Mouse (Mus musculus) liver, postnatal 0 days (tissue): ENCODE results near the gene Thada. TPM values are rescaled to one million over a fixed set of nuclear protein-coding genes. Genes with fewer than 3 reads are reported as not detected.

Source experiments
- ATAC-seq: fragments of 200-750 bp; cut with Nextera tagmentation; 2 replicates; pipeline ENCODE4 v1.8.0; 2017; ENCODE audit warnings: mild to moderate bottlenecking, moderate library complexity
- DNase-seq: peaks from one replicate; pipeline ENCODE4 v3.0.0-alpha.2; 2016
- H3K27ac ChIP-seq: fragments of 300-500 bp; sonication (generic); 2 replicates; pipeline ENCODE4 v1.5.1; 2014; ENCODE audit warnings: antibody characterized with exemption, moderate library complexity, mild to moderate bottlenecking, low read depth
- H3K27me3 ChIP-seq: fragments of 300-500 bp; sonication (generic); 2 replicates; pipeline ENCODE4 v1.6.1; 2014; ENCODE audit warnings: low read length, control low read depth, mixed read lengths; ENCODE audit not compliant: insufficient read depth
- H3K36me3 ChIP-seq: fragments of 300-500 bp; sonication (generic); replicated peaks from 2 replicates; pipeline ENCODE4 v1.6.1; 2014; ENCODE audit warnings: mild to moderate bottlenecking, control low read depth, low read length, moderate library complexity, mixed read lengths; ENCODE audit not compliant: insufficient read depth
- H3K4me1 ChIP-seq: fragments of 300-500 bp; sonication (generic); 2 replicates; pipeline ENCODE4 v1.6.1; 2014; ENCODE audit warnings: antibody characterized with exemption, mild to moderate bottlenecking, control low read depth; ENCODE audit not compliant: insufficient read depth
- H3K4me2 ChIP-seq: fragments of 300-500 bp; sonication (generic); 2 replicates; pipeline ENCODE4 v1.6.1; 2014; ENCODE audit warnings: low read depth, mild to moderate bottlenecking, low read length, moderate library complexity, mixed read lengths
- H3K4me3 ChIP-seq: fragments of 300-500 bp; sonication (generic); 2 replicates; pipeline ENCODE4 v1.5.1; 2014; ENCODE audit warnings: low read depth, low read length
- H3K9ac ChIP-seq: fragments of 300-500 bp; sonication (generic); replicated peaks from 2 replicates; pipeline ENCODE4 v1.6.1; 2014; ENCODE audit warnings: mild to moderate bottlenecking, moderate library complexity
- H3K9me3 ChIP-seq: fragments of 300-500 bp; sonication (generic); 2 replicates; pipeline ENCODE4 v1.6.1; 2016; ENCODE audit warnings: mild to moderate bottlenecking, control low read depth, low read length, mixed read lengths
- CTCF ChIP-seq: sonication (generic); IDR thresholded peaks from 2 replicates; pipeline ENCODE4 v1.5.1; 2016; ENCODE audit warnings: antibody characterized with exemption, low read depth
- EP300 ChIP-seq: IDR thresholded peaks from 2 replicates; pipeline ENCODE4 v1.6.1; 2016; ENCODE audit warnings: antibody characterized with exemption, low read depth, mild to moderate bottlenecking
- WGBS: fragments of 180-500 bp; shearing (Covaris S2); extraction: QIAGEN DNeasy Blood & Tissue Kit; methylation state at CpG from one replicate; pipeline ENCODE4 v1.1.7; 2014; ENCODE audit not compliant: insufficient replicate concordance; 5-methylcytosine and 5-hydroxymethylcytosine counted together
- polyA plus RNA-seq: library from polyadenylated mRNA; unstranded; fragments of >200 nt; fragmentation: Nextera tagmentation; extraction: Ambion mirVana; gene quantifications from 2 replicates; pipeline ENCODE4 v1.2.1, GENCODE M21; 2015

The Thada gene
- polyA plus RNA-seq, 1 experiment from 2014 or later: 1.2 TPM

DNA sequence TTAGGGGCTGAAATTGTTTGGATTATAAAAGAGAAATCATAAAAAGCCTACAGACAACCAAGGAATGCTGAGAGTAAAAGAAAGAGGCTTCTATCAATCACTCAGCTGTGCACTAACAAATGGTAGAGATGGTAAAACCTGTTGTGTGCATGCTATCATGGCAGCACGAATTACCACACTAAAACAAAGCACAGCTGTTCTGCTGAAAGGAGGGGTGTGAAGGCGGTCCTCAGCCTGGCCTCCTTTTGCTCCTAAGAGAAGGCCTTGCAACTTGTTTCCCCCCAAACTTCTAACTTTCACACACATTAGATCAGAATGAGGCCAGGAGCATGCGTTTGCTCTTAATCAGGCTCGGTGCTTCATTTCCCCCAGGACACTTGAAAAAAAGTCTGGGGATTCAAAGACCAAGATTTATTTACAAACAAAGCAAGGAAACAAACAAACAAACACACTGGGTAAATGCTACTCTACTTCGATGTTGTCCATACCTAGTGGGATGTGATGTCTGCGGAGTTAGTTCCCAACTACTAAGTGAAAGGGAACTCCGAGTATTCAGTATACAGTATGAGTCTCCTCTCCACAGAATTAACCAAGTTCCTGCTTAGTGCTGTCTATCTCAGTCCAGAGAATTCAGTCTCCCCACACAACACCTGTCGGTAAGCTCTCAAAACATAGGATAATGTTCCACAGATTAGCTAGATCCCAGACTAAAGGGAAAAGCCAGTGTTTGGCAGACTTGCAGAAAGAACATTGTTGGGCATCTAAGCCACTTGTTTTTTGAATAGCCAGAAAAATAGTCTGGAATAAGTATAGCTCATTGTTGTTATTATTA is 109.7 kb downstream of the Thada start:
- 84% methylated on average over 8 of the region's 8 CpGs for WGBS
- H3K27me3 ChIP-seq: no peaks in the 10 kb centered on the region
- no peaks in the 10 kb centered on the region for H3K9me3 ChIP-seq
- no peak overlapping the region for H3K9ac ChIP-seq
- 0 out of 2 replicates have a peak, but pooled peaks cover 2% of the 10 kb centered on the region for H3K4me1 ChIP-seq
- DNase-seq: no peak
- no peak for TF ChIP-seq EP300
- no peak for TF ChIP-seq CTCF
- no peak overlapping the region for H3K4me2 ChIP-seq
- no peaks in the 10 kb centered on the region; the same call in 1 of the 2 replicates for H3K36me3 ChIP-seq
- no peak overlapping the region for H3K27ac ChIP-seq
- H3K4me3 ChIP-seq: no peak overlapping the region
- ATAC-seq: no peak

DNA sequence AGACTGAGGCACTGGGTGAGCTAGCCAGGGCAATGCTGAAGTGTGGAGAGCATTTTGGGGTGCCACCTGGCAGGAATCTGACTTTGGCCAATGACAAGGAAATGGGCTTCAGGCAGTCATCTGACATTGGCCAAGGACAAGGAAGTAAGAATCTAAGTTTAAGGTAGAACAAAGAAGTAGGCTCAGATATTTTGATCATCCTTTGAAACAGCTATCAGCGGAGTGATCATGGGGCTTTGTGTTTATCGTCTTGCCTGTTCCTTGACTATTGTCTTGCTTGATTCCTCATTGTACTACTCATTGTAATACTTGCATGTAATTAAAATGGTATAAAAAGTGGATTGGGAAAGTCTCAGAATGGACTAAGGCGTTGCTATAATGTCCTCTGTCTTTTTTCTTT is 111.0 kb downstream of the Thada start:
- WGBS: 92% methylated on average over 3 of the region's 3 CpGs
- Histone ChIP-seq H3K4me1 (0 out of 2 replicates have a peak, but pooled peaks cover 2% of the 10 kb centered on the region), H3K27me3 (no peaks in the 10 kb centered on the region), H3K9me3 (no peaks in the 10 kb centered on the region), H3K4me3 (no peak overlapping the region), H3K4me2 (no peak overlapping the region), H3K9ac (no peak overlapping the region), H3K36me3 (no peaks in the 10 kb centered on the region; the same call in 1 of the 2 replicates), H3K27ac (no peak overlapping the region)
- no peak for TF ChIP-seq EP300
- no peak for TF ChIP-seq CTCF
- ATAC-seq: no peak
- DNase-seq: no peak

DNA sequence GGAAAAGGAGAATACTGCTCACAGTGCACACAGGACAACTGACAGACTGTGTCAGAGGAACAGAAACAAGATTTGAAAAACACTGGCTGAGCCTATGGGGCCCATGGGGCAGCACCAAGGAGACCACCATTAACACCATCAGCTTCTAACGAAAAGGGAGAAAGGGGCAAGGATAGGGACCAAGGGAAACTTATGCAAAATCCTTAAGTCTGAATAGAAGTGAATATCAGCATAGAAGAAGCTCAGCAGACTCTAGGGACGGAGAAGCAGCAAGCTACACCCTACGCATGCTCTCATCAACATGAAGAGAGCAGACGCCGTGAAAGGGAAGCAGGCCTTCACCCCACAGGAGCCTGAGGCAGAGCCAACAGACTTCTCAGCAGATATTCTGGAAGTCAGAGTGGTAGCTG is 112.1 kb downstream of the Thada start:
- no peak overlapping the region for H3K4me2 ChIP-seq

DNA sequence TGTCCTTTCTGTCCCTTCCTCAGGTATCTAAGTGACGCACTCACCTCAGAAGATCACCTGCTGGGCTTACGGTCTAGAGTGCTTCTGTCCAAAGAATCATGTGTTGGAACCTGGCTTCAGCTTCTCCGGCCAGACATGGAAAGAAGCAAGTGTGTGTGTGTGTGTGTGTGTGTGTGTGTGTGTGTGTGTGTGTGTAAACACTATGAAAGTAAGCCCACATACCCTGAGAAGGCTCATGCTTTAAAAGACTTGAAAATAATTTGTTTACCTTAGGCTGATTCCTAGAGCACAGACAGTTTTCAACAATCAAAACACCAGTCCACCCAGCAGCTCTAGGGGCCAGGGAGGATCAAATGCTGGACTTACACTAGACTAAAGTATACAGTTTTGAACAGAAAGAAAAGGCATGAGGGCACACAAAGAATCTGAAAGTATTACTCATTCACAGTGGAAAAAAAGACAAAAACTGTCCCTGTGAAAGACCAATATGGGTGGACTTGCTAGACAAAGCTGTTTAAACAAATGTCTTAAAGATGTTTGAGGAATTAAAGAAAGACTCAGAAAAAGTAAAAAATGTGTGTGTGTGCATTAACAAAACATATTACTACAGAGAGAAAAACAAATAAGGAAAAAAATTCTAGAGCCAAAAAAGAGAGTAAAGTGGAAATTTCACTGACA is 112.6 kb downstream of the Thada start:
- 0 out of 2 replicates have a peak, but pooled peaks cover 2% of the 10 kb centered on the region for H3K4me1 ChIP-seq
- H3K27ac ChIP-seq: no peak overlapping the region
- WGBS: 86% methylated on average over 3 of the region's 3 CpGs
- TF ChIP-seq EP300: no peak
- no peak for TF ChIP-seq CTCF
- ATAC-seq (no peak), DNase-seq (no peak)
- no peaks in the 10 kb centered on the region for H3K9me3 ChIP-seq
- H3K4me2 ChIP-seq: no peak overlapping the region
- no peaks in the 10 kb centered on the region; the same call in 1 of the 2 replicates for H3K36me3 ChIP-seq
- H3K27me3 ChIP-seq: no peaks in the 10 kb centered on the region
- H3K9ac ChIP-seq: no peak overlapping the region
- no peak overlapping the region for H3K4me3 ChIP-seq

More for the DNA sequence above, 112.1 kb downstream of the Thada start:
- ATAC-seq (no peak), DNase-seq (no peak)
- Histone ChIP-seq H3K27ac (no peak overlapping the region), H3K9ac (no peak overlapping the region), H3K4me1 (0 out of 2 replicates have a peak, but pooled peaks cover 2% of the 10 kb centered on the region), H3K36me3 (no peaks in the 10 kb centered on the region; the same call in 1 of the 2 replicates), H3K9me3 (no peaks in the 10 kb centered on the region), H3K27me3 (no peaks in the 10 kb centered on the region), H3K4me3 (no peak overlapping the region)
- TF ChIP-seq CTCF (no peak), EP300 (no peak)
- WGBS: 79% methylated on average over 5 of the region's 5 CpGs

DNA sequence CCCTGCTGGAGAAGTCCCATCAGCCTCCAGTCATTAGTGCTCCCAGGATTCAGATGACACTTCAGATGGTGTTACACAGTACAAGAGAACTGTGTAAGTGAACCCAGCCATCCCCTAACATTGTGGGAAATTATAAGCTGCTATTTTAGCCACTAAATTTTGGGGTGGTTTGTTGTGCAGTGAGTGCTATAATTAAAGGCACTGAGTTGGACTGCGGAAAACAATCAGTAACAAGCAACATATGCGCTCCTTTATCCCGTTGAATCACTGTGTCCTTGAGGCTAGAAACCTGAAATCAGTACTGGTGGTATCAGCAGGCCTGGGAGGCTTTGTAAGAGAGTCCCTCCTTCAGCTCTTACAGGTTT is 113.2 kb downstream of the Thada start:
- no peak overlapping the region for H3K9ac ChIP-seq
- no peak overlapping the region for H3K27ac ChIP-seq
- H3K27me3 ChIP-seq: no peaks in the 10 kb centered on the region
- ATAC-seq (no peak), DNase-seq (no peak)
- no peaks in the 10 kb centered on the region for H3K9me3 ChIP-seq
- H3K4me3 ChIP-seq: no peak overlapping the region
- TF ChIP-seq CTCF (no peak), EP300 (no peak)
- 78% methylated on average over 3 of the region's 3 CpGs for WGBS
- H3K4me2 ChIP-seq: no peak overlapping the region
- H3K36me3 ChIP-seq: no peaks in the 10 kb centered on the region; the same call in 1 of the 2 replicates
- 0 out of 2 replicates have a peak, but pooled peaks cover 2% of the 10 kb centered on the region for H3K4me1 ChIP-seq
